Mouse (Mus musculus): ENCODE measurements around the gene Pan2.

The Pan2 gene

GRCm38 (mm10) chr10:128370601-128371000 lies 67.5 kb downstream of the Pan2 start:
- DNase-seq (ENCODE audit: extremely low spot score, low read depth, low spot score): no peak
